Mouse (Mus musculus) retina, postnatal 1 day (tissue): ENCODE measurements around the gene Itgb1bp2.

Source experiments
- DNase-seq: peaks from one replicate; pipeline ENCODE4 v3.0.0-alpha.2; 2012

Itgb1bp2 gene

GRCm38 (mm10) chrX:101448886-101449475 lies at the start of gene Itgb1bp2:
Gene Itgb1bp2 (plus strand): TSS chrX:101449088.
- no peak for DNase-seq

GRCm38 (mm10) chrX:101418946-101419724 lies 29.8 kb upstream of the Itgb1bp2 start:
- peak; percentile 69 for DNase-seq

DNA sequence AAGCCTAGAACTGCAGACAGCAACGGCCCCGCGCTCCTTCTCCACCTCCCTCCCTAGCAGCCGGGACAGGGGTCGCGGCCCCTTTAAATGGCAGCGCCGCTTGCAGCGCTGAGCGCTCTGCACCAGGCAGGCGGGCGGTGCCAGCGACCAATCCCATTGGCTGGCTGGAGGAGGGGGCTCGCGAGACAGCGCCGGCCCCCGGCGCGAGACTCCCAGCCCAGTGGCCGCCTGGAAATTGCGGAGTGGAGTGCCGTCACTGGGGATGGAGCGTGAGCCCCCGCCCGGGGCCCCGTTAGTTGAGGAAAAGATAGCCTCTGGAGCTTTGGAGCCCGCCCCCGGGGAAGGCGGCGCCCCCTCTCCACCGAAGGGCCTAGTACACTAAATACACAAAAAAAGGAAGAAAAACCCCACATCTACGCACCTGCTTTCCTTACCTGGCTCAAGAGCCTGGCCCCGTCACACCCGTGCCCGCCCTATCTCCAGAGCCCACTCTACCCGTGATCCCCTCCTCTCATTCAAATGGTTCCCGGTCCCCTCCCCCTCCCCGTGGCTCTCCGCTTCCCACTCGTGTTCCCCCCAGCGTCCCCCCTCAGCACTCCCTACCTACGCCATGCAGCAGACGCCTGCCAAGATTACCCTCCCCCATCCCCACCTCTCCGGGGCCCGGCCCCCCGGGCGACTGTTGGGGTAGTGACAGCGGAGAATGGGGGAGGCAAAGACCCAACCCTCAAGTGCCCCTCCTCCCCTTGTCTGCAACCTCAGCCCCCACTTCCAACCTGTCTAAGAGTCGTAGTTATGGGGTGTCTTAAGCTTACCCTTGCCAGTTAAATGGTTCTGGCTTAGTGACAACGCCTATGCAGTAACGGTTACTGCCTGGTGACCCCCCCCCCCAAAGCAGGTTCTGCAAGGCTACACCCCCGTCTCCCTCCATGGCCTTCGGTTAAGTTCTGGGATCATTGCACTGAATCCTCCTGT lies 28.9 kb upstream of the Itgb1bp2 start:
- DNase-seq: peak; percentile 93

- peak; percentile 19 for DNase-seq
These were observed 28.2 kb upstream of the Itgb1bp2 start, which contains the start of gene Zmym3 for GRCm38 (mm10) chrX:101420700-101421095. Gene Zmym3 (minus strand): TSS chrX:101420849.

DNA sequence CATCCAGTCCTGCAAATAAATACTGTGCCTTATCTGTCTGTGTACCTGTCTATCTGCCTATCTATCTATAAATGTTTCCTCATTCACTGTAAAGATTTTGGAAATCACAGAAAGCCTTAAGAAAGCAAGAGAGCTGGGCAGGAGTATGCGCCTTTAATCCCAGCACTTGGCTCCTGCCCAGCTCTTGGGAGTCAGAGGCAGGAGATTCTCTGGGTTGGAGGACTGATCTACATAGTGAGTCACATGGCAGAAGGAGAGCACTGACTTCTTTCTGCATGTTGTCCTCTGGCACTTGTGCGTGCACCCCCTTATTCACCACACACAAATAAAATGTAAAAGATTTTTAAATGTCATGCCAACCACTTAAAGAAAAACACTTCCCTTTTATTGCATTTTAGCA lies 25.4 kb upstream of the Itgb1bp2 start:
- DNase-seq: no peak

DNA sequence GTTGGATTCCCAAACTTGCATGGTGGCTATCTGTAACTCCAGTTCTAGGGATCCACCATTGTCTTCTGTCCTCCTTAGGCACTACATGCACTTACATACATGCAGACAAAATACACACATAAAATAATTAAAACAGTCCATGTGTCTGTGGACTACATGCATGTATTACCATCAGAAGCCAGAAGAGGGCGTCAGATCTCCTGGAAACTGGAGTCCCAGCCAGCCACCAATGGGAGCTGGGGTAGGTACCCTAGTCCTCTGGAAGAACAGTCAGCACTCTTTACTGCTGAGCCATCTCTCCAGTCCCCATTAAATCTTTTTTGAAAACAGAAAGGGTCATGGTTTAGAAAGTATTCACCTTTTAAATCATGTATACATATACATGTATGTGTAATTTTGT lies 21.1 kb upstream of the Itgb1bp2 start:
- DNase-seq: peak; percentile 24

GRCm38 (mm10) chrX:101428785-101429141 lies 20.1 kb upstream of the Itgb1bp2 start:
- DNase-seq: no peak

DNA sequence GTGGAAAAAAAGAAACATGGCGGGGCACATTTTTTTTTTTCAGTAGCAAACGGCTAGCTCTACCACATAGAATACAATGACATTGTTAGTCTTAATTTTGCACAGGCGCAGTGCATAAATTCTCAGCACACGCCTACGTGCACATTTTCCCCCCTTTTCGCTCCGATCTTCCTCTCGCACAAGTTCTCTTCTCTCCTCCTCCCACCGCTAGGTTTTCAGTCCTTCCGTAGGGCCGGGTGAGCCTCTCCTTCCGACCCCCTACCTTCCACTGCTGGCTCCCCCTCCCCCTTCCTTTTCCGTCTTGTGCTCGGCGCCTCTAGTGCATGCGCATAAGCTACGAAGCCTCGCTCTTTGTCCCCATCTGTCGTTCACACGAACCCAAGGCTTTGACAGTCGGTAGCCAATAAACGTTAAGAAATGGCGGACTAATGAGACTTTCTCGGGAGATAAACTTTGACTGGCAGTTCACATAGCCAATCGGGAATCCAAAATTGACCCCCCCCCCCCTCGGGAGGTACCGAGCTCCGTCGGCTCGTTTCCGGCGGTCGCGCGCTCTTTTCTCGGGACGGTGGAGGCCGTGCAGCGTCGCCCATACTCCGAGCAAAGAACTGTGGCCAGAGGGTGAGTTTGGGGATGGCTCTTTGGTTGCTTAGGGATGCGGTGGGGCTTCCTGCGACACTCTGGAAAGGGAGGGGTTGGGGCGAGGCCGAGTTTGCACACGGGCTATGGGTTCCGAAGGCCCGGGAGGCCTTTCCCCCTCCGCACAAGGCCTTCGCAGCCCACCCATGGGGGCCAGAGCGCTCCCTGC lies 19.5 kb upstream of the Itgb1bp2 start, which contains the start of gene Nono:
TSS of gene Nono (plus strand) at position 177 of the 808 bp plus-strand sequence.
- DNase-seq: peak; percentile 99

DNA sequence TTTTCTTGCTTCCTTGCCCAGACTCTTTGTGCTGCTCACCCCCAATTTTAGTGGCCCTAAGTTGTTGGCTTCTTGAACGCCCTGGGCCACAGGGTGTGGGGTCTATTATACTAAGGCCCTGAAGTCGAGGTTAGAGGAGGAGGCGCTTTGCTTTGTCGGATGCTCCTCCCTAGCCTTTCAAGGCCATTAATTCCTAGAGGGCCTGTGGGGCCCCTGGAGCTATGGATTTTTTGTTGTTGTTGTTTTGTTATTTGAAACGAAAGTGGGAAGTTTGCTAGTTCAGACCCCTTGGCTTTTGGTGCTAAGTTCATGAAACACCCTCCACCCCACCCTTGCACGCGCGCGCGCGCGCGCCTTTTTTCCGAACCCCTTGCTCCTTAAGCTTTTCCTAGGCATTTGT lies 18.9 kb upstream of the Itgb1bp2 start:
- no peak for DNase-seq

- DNase-seq: no peak
These were observed 2.3 kb downstream of the Itgb1bp2 start for GRCm38 (mm10) chrX:101451147-101451546.

- DNase-seq: no peak
These were observed 2.7 kb downstream of the Itgb1bp2 start for GRCm38 (mm10) chrX:101451591-101451990.

DNA sequence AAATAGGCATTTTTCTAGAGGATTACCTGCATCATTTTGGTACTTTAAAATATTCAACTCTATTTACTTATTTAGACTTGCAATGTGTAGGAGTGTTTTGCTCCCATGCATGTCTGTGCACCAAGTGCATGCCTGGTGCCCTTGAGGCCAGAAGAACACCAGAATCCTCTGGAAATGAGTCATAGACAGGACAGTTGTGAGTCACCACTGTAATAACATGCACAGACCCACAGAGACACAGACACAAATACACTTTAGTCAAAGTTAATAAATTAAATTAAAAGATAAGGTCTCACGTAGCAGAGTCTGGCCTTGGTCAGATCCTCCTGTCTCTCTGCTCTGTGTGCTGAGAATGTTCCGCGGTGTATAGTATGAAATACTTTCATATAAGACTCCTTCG lies 23.3 kb downstream of the Itgb1bp2 start:
- DNase-seq: no peak

DNA sequence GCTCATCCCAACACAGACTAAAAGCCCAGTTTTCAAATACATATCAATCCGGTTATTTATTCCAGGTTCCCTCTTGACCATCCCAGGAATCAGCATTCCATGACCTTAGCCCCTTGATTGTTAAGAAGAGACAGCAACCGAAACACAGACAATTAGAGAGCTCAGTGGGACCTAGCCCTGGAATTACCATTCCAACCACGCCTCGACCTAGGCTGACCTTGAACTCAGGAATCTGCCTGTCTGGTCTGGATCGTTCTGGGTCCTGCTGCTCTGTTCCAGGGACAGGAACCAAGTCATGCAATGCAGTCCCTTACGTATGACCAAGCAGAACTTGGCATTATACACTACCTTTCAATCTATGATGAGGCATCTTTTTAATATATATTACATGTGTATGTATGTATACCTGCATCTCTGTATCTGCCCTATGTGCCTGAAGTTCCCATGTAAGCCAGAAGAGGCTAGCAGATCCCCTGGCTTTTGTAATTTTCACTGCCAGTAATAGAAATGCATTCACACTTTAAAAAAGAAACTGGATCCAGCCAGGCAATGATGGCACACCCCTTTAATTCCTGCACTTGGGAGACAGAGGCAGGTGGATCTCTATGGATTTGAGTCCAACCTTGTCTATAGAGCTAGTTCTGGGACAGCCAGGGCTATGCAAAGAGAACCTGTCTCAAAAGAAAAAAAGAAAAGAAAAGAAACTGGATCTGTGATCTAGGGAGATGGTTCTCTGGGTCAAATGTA lies 32.9 kb downstream of the Itgb1bp2 start:
- no peak for DNase-seq

GRCm38 (mm10) chrX:101486487-101487152 lies 37.7 kb downstream of the Itgb1bp2 start:
- DNase-seq: peak; percentile 69
